Mouse (Mus musculus) neural tube, embryonic 14.5 days (tissue): ENCODE results near the gene Zfp286. TPM values are rescaled to one million over a fixed set of nuclear protein-coding genes. Genes with fewer than 3 reads are reported as not detected.

Source experiments
- ATAC-seq: fragments of 200-750 bp; cut with Nextera tagmentation; 2 replicates; pipeline ENCODE4 v1.8.0; 2017; ENCODE audit warnings: low read depth, mild to moderate bottlenecking, moderate TSS enrichment, moderate library complexity
- H3K27ac ChIP-seq: fragments of 300-500 bp; sonication (generic); 2 replicates; pipeline ENCODE4 v1.5.1; 2014; ENCODE audit warnings: low read depth, mild to moderate bottlenecking, control low read depth, low read length, moderate library complexity, mixed read lengths
- H3K27me3 ChIP-seq: fragments of 300-500 bp; sonication (generic); 2 replicates; pipeline ENCODE4 v1.6.1; 2014; ENCODE audit warnings: low read length; ENCODE audit not compliant: control insufficient read depth, insufficient read depth
- H3K36me3 ChIP-seq: fragments of 300-500 bp; sonication (generic); 2 replicates; pipeline ENCODE4 v1.6.1; 2014; ENCODE audit warnings: low read length, mixed read lengths; ENCODE audit not compliant: control insufficient read depth, insufficient read depth
- H3K4me1 ChIP-seq: fragments of 300-500 bp; sonication (generic); 2 replicates; pipeline ENCODE4 v1.6.1; 2014; ENCODE audit warnings: low read length; ENCODE audit not compliant: control insufficient read depth, insufficient read depth
- H3K4me2 ChIP-seq: fragments of 300-500 bp; sonication (generic); 2 replicates; pipeline ENCODE4 v1.6.1; 2014; ENCODE audit warnings: mild to moderate bottlenecking, low read depth, low read length, control low read depth
- H3K4me3 ChIP-seq: fragments of 300-500 bp; sonication (generic); 2 replicates; pipeline ENCODE4 v1.5.1; 2014; ENCODE audit warnings: low read depth, low read length, control low read depth, mixed read lengths
- H3K9ac ChIP-seq: fragments of 300-500 bp; sonication (generic); replicated peaks from 2 replicates; pipeline ENCODE4 v1.6.1; 2014; ENCODE audit warnings: low read depth, mild to moderate bottlenecking, control low read depth, low read length, mixed read lengths
- H3K9me3 ChIP-seq: fragments of 300-500 bp; sonication (generic); 2 replicates; pipeline ENCODE4 v1.6.1; 2016; ENCODE audit warnings: low read length; ENCODE audit not compliant: control insufficient read depth
- WGBS: fragments of 180-500 bp; shearing (Covaris S2); extraction: QIAGEN DNeasy Blood & Tissue Kit; methylation state at CpG from one replicate; pipeline ENCODE4 v1.1.7; 2014; 5-methylcytosine and 5-hydroxymethylcytosine counted together
- polyA plus RNA-seq: library from polyadenylated mRNA; unstranded; fragments of >200 nt; fragmentation: Nextera tagmentation; extraction: Ambion mirVana; gene quantifications from 2 replicates; pipeline ENCODE4 v1.2.1, GENCODE M21; 2014

Zfp286 gene
- polyA plus RNA-seq, 1 experiment from 2014 or later, result 33.8 TPM

- Histone ChIP-seq H3K9me3 (no peaks in the 10 kb centered on the region), H3K27me3 (no peaks in the 10 kb centered on the region), H3K4me1 (peaks cover 7% of the 10 kb centered on the region; the same call in 1 of the 2 replicates), H3K4me3 (peak overlapping the region; percentile 2; the same call in 1 of the 2 replicates), H3K27ac (no peak overlapping the region), H3K9ac (no peak overlapping the region), H3K36me3 (no peaks in the 10 kb centered on the region), H3K4me2 (peak overlapping the region; percentile 33)
- WGBS, result 81% methylated on average over 5 of the region's 5 CpGs
- ATAC-seq, result no peak
Observed at GRCm38 (mm10) chr11:62821893-62822292, 32.6 kb upstream of the Zfp286 start.

DNA sequence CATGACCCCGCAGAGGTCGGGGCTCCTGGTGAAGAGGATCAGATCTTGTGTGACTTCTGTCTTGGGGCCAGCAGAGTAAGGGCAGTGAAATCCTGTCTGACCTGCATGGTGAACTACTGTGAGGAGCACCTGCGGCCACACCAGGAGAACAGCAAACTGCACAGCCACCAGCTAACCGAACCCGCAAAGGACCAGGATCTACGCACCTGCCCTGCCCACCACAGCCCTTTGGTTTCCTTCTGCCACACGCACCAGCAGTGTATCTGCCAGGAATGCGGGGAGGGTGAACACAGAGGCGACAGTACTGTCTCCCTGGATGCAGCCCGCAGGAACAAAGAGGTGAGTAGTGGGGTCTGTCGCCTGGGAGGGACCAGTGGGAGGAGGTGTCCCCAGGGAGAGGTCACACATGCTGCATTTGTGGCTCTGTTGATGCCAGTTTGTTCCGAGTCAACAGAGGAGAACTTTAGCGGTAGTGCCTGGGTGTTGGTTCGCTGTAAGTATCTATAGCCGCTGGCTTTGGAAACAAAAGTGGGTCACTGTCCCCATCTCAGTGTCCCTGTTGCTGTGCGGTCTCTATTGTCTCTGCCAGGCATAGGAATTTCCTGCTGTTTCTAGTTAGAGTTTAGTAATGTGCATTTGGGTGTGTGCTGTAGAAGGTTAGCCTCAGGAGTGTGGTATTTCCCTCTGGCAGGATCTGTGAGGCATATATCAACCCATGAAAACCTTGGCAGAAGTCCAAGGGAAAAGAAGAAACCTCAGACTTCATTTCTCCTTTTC is 31.6 kb upstream of the Zfp286 start:
- Histone ChIP-seq H3K4me2 (peak overlapping the region; percentile 78), H3K9me3 (no peaks in the 10 kb centered on the region), H3K9ac (peak overlapping the region; percentile 51), H3K27ac (peak overlapping the region; percentile 44; the same call in 1 of the 2 replicates), H3K4me1 (peaks cover 7% of the 10 kb centered on the region; the same call in 1 of the 2 replicates), H3K36me3 (no peaks in the 10 kb centered on the region), H3K4me3 (peak overlapping the region; percentile 42), H3K27me3 (no peaks in the 10 kb centered on the region)
- 15% methylated on average over 16 of the region's 16 CpGs for WGBS
- ATAC-seq, result peak; percentile 47

- peaks cover 7% of the 10 kb centered on the region; the same call in 1 of the 2 replicates for H3K4me1 ChIP-seq
Observed at GRCm38 (mm10) chr11:62820059-62820541, 30.8 kb upstream of the Zfp286 start, which contains the start of gene Trim16. TSS of gene Trim16 (plus strand) at chr11:62820231.

GRCm38 (mm10) chr11:62819059-62819686 is 29.9 kb upstream of the Zfp286 start:
- Histone ChIP-seq H3K9me3 (no peaks in the 10 kb centered on the region), H3K27me3 (no peaks in the 10 kb centered on the region), H3K36me3 (no peaks in the 10 kb centered on the region), H3K27ac (no peak overlapping the region), H3K4me1 (peaks cover 7% of the 10 kb centered on the region; the same call in 1 of the 2 replicates), H3K4me3 (no peak overlapping the region), H3K4me2 (no peak overlapping the region), H3K9ac (no peak overlapping the region)
- WGBS, result 88% methylated on average over 8 of the region's 8 CpGs
- ATAC-seq, result no peak

More at GRCm38 (mm10) chr11:62820059-62820541, 30.8 kb upstream of the Zfp286 start, which contains the start of gene Trim16:
- Histone ChIP-seq H3K4me2 (peak within 1 kb of the TSS; percentile 78), H3K4me3 (peak within 1 kb of the TSS; percentile 42), H3K27me3 (no peaks in the 10 kb centered on the region), H3K9ac (peak within 1 kb of the TSS; percentile 51), H3K27ac (peak within 1 kb of the TSS; percentile 44; the same call in 1 of the 2 replicates), H3K36me3 (no peaks in the 10 kb centered on the region), H3K9me3 (no peaks in the 10 kb centered on the region)
- WGBS, result 5% methylated on average over 15 of the region's 15 CpGs
- ATAC-seq, result peak; percentile 87

DNA sequence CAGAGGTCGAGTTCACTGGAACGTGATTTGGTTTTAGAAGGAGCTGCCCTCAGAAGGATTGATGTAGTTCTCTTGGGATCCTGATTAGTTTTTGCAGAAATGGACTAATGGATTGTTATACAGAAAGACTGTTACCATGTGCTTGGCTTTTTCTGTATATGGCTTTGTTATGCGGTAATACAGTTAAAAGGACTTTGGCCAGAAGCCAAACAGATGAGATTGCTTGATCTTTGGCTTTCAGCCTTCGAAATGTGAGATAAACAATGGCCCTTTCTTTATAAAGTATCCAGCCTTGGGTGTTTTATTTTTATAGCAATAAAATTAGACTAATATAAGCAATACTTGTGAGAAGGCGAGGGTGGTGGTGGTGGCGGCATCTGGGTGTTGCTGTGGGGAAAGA is 27.3 kb upstream of the Zfp286 start:
- H3K9me3 ChIP-seq, result no peaks in the 10 kb centered on the region
- H3K4me3 ChIP-seq, result no peak overlapping the region
- ATAC-seq, result no peak
- H3K4me1 ChIP-seq, result peaks cover 7% of the 10 kb centered on the region; the same call in 1 of the 2 replicates
- H3K9ac ChIP-seq, result no peak overlapping the region
- no peaks in the 10 kb centered on the region for H3K27me3 ChIP-seq
- WGBS, result 59% methylated on average over 6 of the region's 6 CpGs
- H3K36me3 ChIP-seq, result no peaks in the 10 kb centered on the region
- no peak overlapping the region for H3K4me2 ChIP-seq
- H3K27ac ChIP-seq, result no peak overlapping the region

- WGBS, result 96% methylated on average over 1 of the region's 1 CpGs
- H3K36me3 ChIP-seq, result no peaks in the 10 kb centered on the region
- H3K27me3 ChIP-seq, result no peaks in the 10 kb centered on the region
- H3K27ac ChIP-seq, result no peak overlapping the region
- H3K4me3 ChIP-seq, result no peak overlapping the region
- no peak for ATAC-seq
- no peak overlapping the region for H3K4me2 ChIP-seq
- no peaks in the 10 kb centered on the region for H3K9me3 ChIP-seq
- H3K4me1 ChIP-seq, result peaks cover 1% of the 10 kb centered on the region; the same call in 1 of the 2 replicates
- H3K9ac ChIP-seq, result no peak overlapping the region
Observed at GRCm38 (mm10) chr11:62815438-62815837, 26.2 kb upstream of the Zfp286 start.

- Histone ChIP-seq H3K9me3 (no peaks in the 10 kb centered on the region), H3K4me2 (no peak overlapping the region), H3K27ac (no peak overlapping the region), H3K36me3 (no peaks in the 10 kb centered on the region), H3K9ac (no peak overlapping the region), H3K27me3 (no peaks in the 10 kb centered on the region), H3K4me3 (no peak overlapping the region), H3K4me1 (no peaks in the 10 kb centered on the region)
- WGBS, result 68% methylated on average over 4 of the region's 4 CpGs
- no peak for ATAC-seq
Observed at GRCm38 (mm10) chr11:62814625-62815024, 25.4 kb upstream of the Zfp286 start.

DNA sequence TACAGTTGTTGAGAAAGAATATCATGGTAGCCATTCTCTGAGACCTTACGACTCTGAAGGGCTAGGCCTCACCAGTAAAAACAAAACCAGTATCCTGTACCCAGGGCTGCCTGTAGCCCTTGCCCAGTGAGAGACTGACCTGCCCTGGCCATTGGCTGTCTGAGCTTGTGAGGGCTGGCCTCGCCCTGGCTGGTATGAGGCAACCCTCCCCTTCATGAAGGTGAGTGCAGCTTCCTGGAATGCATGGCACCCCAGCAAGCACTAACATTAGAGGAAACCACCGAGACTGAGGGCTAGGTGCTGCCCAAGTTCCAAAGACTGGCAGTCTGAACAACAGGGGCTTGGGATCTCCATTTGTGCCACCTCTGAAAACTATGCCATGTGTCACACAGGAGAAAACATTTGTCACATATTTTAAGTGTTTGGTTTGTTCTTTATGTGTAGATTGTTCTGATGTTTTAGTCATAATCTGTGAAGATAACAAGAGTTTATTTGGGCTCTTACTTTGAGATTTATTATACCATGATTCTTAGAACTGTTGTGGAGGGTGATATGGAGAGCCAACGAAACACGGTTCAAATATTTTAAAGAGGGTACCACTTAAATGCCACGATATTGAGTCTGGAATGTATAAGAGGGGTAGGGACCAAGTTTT is 24.8 kb upstream of the Zfp286 start:
- Histone ChIP-seq H3K27ac (no peak overlapping the region), H3K9ac (no peak overlapping the region), H3K4me1 (no peaks in the 10 kb centered on the region), H3K36me3 (no peaks in the 10 kb centered on the region), H3K4me2 (no peak overlapping the region), H3K27me3 (no peaks in the 10 kb centered on the region), H3K4me3 (no peak overlapping the region), H3K9me3 (no peaks in the 10 kb centered on the region)
- no peak for ATAC-seq
- WGBS, result 75% methylated on average over 6 of the region's 6 CpGs
